Mouse (Mus musculus): Measurements from ENCODE around the gene Xpo4. TPM values are rescaled to one million over a fixed set of nuclear protein-coding genes. Genes with fewer than 3 reads are reported as not detected.
A peak's percentile ranks its signal among the peaks of the same experiment; 100 is the strongest.

Gene Xpo4
- polyA plus RNA-seq, 1 experiment from 2014 or later: 36.7 TPM

GRCm38 (mm10) chr14:57639153-57639552, 26.1 kb downstream of the Xpo4 start:
- DNase-seq (ENCODE audit: low spot score) (no peak), ATAC-seq (ENCODE audit: insufficient number of reproducible peaks, low FRiP score, low TSS enrichment, low read depth) (no peak)
- Histone ChIP-seq H3K36me3 (ENCODE audit: control insufficient read depth, insufficient read depth, low read length) (0 out of 2 replicates have a peak, but pooled peaks cover 2% of the 10 kb centered on the region), H3K4me3 (ENCODE audit: low read depth, low read length) (no peak overlapping the region), H3K4me1 (ENCODE audit: control insufficient read depth, insufficient read depth, low read length) (no peaks in the 10 kb centered on the region), H3K9me3 (ENCODE audit: control insufficient read depth, low read length) (no peaks in the 10 kb centered on the region), H3K27me3 (ENCODE audit: control insufficient read depth, insufficient read depth, low read length) (no peaks in the 10 kb centered on the region), H3K4me2 (ENCODE audit: low read depth, severe bottlenecking) (no peak overlapping the region), H3K27ac (replicated peaks; ENCODE audit: low read depth, low read length) (no peak overlapping the region), H3K9ac (ENCODE audit: low read length) (no peak overlapping the region)
- WGBS: 98% methylated on average over 3 of the region's 3 CpGs

- H3K9me3 ChIP-seq (ENCODE audit: control insufficient read depth, low read length): no peaks in the 10 kb centered on the region
- no peaks in the 10 kb centered on the region for H3K4me1 ChIP-seq (ENCODE audit: control insufficient read depth, insufficient read depth, low read length)
- H3K4me3 ChIP-seq (ENCODE audit: low read depth, low read length): no peak overlapping the region
- no peaks in the 10 kb centered on the region for H3K27me3 ChIP-seq (ENCODE audit: control insufficient read depth, insufficient read depth, low read length)
- no peak overlapping the region for H3K27ac ChIP-seq (replicated peaks; ENCODE audit: low read depth, low read length)
- DNase-seq (ENCODE audit: low spot score) (no peak), ATAC-seq (ENCODE audit: insufficient number of reproducible peaks, low FRiP score, low TSS enrichment, low read depth) (no peak)
- H3K9ac ChIP-seq (ENCODE audit: low read length): no peak overlapping the region
- no peak overlapping the region for H3K4me2 ChIP-seq (ENCODE audit: low read depth, severe bottlenecking)
- H3K36me3 ChIP-seq (ENCODE audit: control insufficient read depth, insufficient read depth, low read length): no peaks in the 10 kb centered on the region
- WGBS: 70% methylated on average over 5 of the region's 5 CpGs
These were observed 31.1 kb downstream of the Xpo4 start for GRCm38 (mm10) chr14:57634141-57634540.

DNA sequence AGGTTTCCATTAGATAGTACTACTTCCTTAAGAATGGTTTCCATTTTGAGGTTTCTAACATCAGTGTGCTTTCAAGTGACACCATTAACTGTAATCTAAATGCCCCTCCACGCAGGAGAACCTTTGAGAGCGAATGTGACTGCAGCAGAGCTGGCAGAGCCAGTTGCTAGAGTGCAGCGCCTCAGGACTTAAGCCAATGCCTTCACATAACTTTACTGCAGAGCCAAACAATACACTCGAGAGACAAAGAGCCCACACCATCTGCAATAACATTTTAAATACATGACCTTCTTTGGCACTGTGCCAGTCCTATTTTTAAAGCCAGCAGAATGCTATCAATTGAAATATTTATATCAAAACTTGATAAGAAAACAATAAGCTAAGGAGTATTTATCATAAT, 35.6 kb downstream of the Xpo4 start:
- ATAC-seq (ENCODE audit: insufficient number of reproducible peaks, low FRiP score, low TSS enrichment, low read depth) (no peak), DNase-seq (ENCODE audit: low spot score) (no peak)
- Histone ChIP-seq H3K4me3 (ENCODE audit: low read depth, low read length) (no peak overlapping the region), H3K4me1 (ENCODE audit: control insufficient read depth, insufficient read depth, low read length) (no peaks in the 10 kb centered on the region), H3K9me3 (ENCODE audit: control insufficient read depth, low read length) (no peaks in the 10 kb centered on the region), H3K27me3 (ENCODE audit: control insufficient read depth, insufficient read depth, low read length) (no peaks in the 10 kb centered on the region), H3K9ac (ENCODE audit: low read length) (no peak overlapping the region), H3K36me3 (ENCODE audit: control insufficient read depth, insufficient read depth, low read length) (peaks cover 12% of the 10 kb centered on the region; the same call in 1 of the 2 replicates), H3K4me2 (ENCODE audit: low read depth, severe bottlenecking) (no peak overlapping the region), H3K27ac (replicated peaks; ENCODE audit: low read depth, low read length) (no peak overlapping the region)
- WGBS: 90% methylated on average over 4 of the region's 4 CpGs

- H3K27me3 ChIP-seq (ENCODE audit: control insufficient read depth, insufficient read depth, low read length): no peaks in the 10 kb centered on the region
- H3K36me3 ChIP-seq (ENCODE audit: control insufficient read depth, insufficient read depth, low read length): peaks cover 10% of the 10 kb centered on the region; the same call in 1 of the 2 replicates
These were observed 42.3 kb downstream of the Xpo4 start for GRCm38 (mm10) chr14:57622934-57623333.

DNA sequence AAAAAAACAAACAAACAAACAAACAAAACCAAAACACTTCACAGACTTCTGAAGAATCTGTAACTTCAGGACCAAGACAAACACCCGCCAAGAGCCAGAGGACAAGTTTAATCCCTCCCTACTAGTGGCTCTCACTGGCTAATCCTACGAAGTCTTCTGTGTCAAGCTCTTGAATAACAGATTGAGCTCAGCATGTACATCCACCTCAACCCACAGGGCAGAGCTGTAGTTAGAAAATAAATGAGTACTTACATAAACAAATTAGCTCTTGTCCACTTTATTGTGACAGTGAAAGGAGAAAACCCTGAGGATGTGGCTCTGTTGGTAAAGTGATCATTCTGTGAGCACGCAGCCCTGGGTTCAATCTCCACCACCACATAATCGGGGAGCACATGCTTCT, 43.5 kb downstream of the Xpo4 start:
- H3K36me3 ChIP-seq (ENCODE audit: control insufficient read depth, insufficient read depth, low read length): peaks cover 5% of the 10 kb centered on the region; the same call in 1 of the 2 replicates
- WGBS: 83% methylated on average over 4 of the region's 4 CpGs
- no peaks in the 10 kb centered on the region for H3K4me1 ChIP-seq (ENCODE audit: control insufficient read depth, insufficient read depth, low read length)
- no peaks in the 10 kb centered on the region for H3K27me3 ChIP-seq (ENCODE audit: control insufficient read depth, insufficient read depth, low read length)
- ATAC-seq (ENCODE audit: insufficient number of reproducible peaks, low FRiP score, low TSS enrichment, low read depth): no peak
- no peak overlapping the region for H3K4me2 ChIP-seq (ENCODE audit: low read depth, severe bottlenecking)
- H3K27ac ChIP-seq (replicated peaks; ENCODE audit: low read depth, low read length): no peak overlapping the region
- no peaks in the 10 kb centered on the region for H3K9me3 ChIP-seq (ENCODE audit: control insufficient read depth, low read length)
- DNase-seq (ENCODE audit: low spot score): no peak
- no peak overlapping the region for H3K4me3 ChIP-seq (ENCODE audit: low read depth, low read length)
- H3K9ac ChIP-seq (ENCODE audit: low read length): no peak overlapping the region

More at GRCm38 (mm10) chr14:57622934-57623333, 42.3 kb downstream of the Xpo4 start:
- Histone ChIP-seq H3K4me1 (ENCODE audit: control insufficient read depth, insufficient read depth, low read length) (no peaks in the 10 kb centered on the region), H3K9me3 (ENCODE audit: control insufficient read depth, low read length) (no peaks in the 10 kb centered on the region), H3K4me2 (ENCODE audit: low read depth, severe bottlenecking) (no peak overlapping the region), H3K4me3 (ENCODE audit: low read depth, low read length) (no peak overlapping the region), H3K27ac (replicated peaks; ENCODE audit: low read depth, low read length) (no peak overlapping the region), H3K9ac (ENCODE audit: low read length) (no peak overlapping the region)
- ATAC-seq (ENCODE audit: insufficient number of reproducible peaks, low FRiP score, low TSS enrichment, low read depth) (no peak), DNase-seq (ENCODE audit: low spot score) (no peak)
- WGBS: 87% methylated on average over 3 of the region's 3 CpGs

GRCm38 (mm10) chr14:57620598-57621236, 44.5 kb downstream of the Xpo4 start:
- ATAC-seq (ENCODE audit: insufficient number of reproducible peaks, low FRiP score, low TSS enrichment, low read depth) (no peak), DNase-seq (ENCODE audit: low spot score) (peak; percentile 25)
- 71% methylated on average over 4 of the region's 4 CpGs for WGBS
- Histone ChIP-seq H3K4me1 (ENCODE audit: control insufficient read depth, insufficient read depth, low read length) (no peaks in the 10 kb centered on the region), H3K9ac (ENCODE audit: low read length) (no peak overlapping the region), H3K4me2 (ENCODE audit: low read depth, severe bottlenecking) (no peak overlapping the region), H3K36me3 (ENCODE audit: control insufficient read depth, insufficient read depth, low read length) (no peaks in the 10 kb centered on the region), H3K9me3 (ENCODE audit: control insufficient read depth, low read length) (no peaks in the 10 kb centered on the region), H3K27me3 (ENCODE audit: control insufficient read depth, insufficient read depth, low read length) (no peaks in the 10 kb centered on the region), H3K27ac (replicated peaks; ENCODE audit: low read depth, low read length) (no peak overlapping the region), H3K4me3 (ENCODE audit: low read depth, low read length) (no peak overlapping the region)

DNA sequence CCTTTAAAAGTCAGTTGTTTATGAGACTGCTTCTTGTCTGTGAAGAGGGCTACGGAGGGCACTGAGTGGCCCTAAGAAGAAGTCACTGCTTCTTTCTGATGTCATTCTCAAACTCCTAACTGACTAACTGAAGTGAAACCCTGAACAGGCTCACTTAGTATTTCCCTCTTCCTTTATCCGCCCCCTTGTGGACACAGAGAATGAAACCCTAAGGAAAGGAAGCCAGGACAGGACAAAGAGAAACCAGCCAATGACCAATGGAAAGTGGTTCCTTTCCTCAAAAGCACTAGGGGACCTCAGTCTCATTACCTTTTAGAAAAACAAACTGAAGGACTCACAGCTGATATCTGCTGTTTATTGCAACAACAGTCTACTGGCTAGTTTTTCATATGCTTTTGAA, 45.7 kb downstream of the Xpo4 start:
- WGBS: 54% methylated on average over 2 of the region's 2 CpGs
- Histone ChIP-seq H3K36me3 (ENCODE audit: control insufficient read depth, insufficient read depth, low read length) (no peaks in the 10 kb centered on the region), H3K9me3 (ENCODE audit: control insufficient read depth, low read length) (no peaks in the 10 kb centered on the region), H3K4me3 (ENCODE audit: low read depth, low read length) (no peak overlapping the region), H3K4me2 (ENCODE audit: low read depth, severe bottlenecking) (no peak overlapping the region), H3K27me3 (ENCODE audit: control insufficient read depth, insufficient read depth, low read length) (no peaks in the 10 kb centered on the region), H3K4me1 (ENCODE audit: control insufficient read depth, insufficient read depth, low read length) (no peaks in the 10 kb centered on the region), H3K27ac (replicated peaks; ENCODE audit: low read depth, low read length) (no peak overlapping the region), H3K9ac (ENCODE audit: low read length) (no peak overlapping the region)
- DNase-seq (ENCODE audit: low spot score) (no peak), ATAC-seq (ENCODE audit: insufficient number of reproducible peaks, low FRiP score, low TSS enrichment, low read depth) (no peak)

GRCm38 (mm10) chr14:57617675-57618074, 47.6 kb downstream of the Xpo4 start:
- ATAC-seq (ENCODE audit: insufficient number of reproducible peaks, low FRiP score, low TSS enrichment, low read depth) (no peak), DNase-seq (ENCODE audit: low spot score) (no peak)
- Histone ChIP-seq H3K4me1 (ENCODE audit: control insufficient read depth, insufficient read depth, low read length) (no peaks in the 10 kb centered on the region), H3K27me3 (ENCODE audit: control insufficient read depth, insufficient read depth, low read length) (no peaks in the 10 kb centered on the region), H3K9me3 (ENCODE audit: control insufficient read depth, low read length) (no peaks in the 10 kb centered on the region), H3K27ac (replicated peaks; ENCODE audit: low read depth, low read length) (no peak overlapping the region), H3K4me3 (ENCODE audit: low read depth, low read length) (no peak overlapping the region), H3K9ac (ENCODE audit: low read length) (no peak overlapping the region), H3K4me2 (ENCODE audit: low read depth, severe bottlenecking) (no peak overlapping the region), H3K36me3 (ENCODE audit: control insufficient read depth, insufficient read depth, low read length) (no peaks in the 10 kb centered on the region)
- WGBS: 98% methylated on average over 1 of the region's 1 CpGs

Data from limb, embryonic 11.5 days (tissue).